Mouse (Mus musculus) testis, postnatal 14 days (tissue): ENCODE data around the gene Rhd.
"Not testable (repeated sequence)": the region's sequence is repeated elsewhere in the genome, so short reads cannot be mapped to it uniquely, and the experiment has no call there.

Source experiments
- DNase-seq: peaks from one replicate; pipeline ENCODE4 v3.0.0; 2021; ENCODE audit warnings: low spot score

The Rhd gene

DNA sequence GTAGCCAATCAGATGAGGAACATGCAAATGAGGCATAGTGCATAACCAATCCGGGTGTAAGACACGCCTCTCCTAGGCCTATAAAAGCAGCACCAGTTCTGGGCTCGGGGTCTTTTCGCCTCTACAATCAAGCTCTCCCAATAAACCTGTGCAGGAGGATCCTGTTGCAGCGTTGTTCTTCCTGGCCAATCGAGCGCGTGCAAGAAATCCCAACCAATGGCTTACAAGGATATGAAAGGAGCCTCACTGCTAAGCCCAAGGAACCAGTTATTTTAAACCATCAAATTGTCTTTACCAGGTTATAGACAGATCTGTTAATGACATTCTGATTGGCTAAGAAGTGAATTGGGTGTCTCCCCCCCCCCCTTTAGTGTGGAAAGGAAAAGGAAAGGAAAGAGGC lies 47.1 kb downstream of the Rhd start:
- not testable (repeated sequence) for DNase-seq

DNA sequence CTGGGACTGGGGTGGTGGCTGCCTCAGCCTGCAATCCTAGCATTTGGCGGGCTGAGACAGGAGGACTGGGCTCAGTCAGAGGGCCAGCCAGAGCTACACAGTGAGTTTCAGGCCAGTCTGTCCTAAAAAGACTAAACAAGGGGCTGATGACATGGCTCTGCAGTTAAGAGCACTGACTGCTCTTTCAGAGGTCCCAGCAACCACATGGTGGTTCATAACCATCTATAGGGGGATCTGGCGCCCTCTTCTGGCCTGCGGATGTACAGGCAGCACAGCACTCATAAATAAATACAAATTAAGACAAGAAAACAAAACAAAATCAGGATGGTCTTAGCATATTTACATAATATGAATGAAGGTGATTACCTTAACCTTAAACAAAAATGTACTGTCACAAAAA lies 49.1 kb downstream of the Rhd start:
- DNase-seq, result peak; percentile 55

DNA sequence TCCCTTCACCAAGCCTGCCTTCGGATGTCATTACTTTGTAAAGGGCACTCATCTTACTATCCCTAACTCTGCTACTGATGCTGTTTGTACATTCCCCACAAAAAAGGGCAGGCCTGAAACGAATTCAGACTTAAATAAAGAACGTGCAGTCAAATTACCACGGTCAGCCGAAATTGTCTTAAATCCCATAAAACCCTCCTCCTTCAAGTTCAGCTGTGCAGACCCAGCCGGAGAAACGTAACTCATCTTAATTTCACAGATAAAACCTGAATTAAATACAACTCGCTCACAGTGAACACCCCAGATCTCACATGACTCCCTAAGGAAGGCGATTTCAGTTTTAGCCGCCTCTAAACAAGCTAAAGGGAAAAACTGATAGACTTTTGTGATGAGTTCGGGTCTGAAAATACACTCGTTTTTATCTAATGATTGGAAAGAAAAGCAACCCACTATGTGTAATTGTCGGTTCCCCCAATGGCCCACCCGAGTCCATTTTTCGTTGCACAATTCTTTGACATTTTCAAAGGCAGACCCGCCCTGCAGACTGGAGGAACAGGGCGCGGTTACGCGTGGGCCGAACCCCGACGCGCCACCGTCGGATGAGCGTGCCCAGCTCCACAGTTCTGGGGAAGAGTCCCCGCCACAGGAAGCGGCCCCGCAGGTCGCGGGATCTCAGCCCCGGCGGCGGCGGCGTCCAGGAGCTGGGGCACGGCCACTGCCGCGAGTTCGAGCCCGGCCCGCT lies 50.0 kb downstream of the Rhd start:
- no peak for DNase-seq

DNA sequence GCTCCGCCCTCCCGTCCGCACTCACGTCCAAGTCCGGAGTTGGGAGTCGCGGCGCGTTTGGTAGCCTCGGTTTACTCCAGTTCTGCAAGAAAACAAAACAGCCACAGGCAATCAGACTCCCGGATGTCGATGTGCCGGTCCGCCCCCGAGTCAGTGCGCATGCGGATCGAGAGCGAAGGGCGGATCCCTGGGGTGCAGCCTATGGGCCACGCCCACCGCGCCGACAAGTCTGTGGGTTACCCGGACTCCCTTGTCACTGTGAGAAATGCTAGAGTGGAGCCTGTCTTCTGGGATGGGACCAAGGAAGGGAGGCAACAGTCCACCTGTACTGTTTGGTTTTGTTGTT lies 50.5 kb downstream of the Rhd start, which contains the start of gene Tmem50a:
Tmem50a (minus strand) TSS at position 161 of the 346 bp plus-strand sequence.
- DNase-seq, result peak; percentile 91

DNA sequence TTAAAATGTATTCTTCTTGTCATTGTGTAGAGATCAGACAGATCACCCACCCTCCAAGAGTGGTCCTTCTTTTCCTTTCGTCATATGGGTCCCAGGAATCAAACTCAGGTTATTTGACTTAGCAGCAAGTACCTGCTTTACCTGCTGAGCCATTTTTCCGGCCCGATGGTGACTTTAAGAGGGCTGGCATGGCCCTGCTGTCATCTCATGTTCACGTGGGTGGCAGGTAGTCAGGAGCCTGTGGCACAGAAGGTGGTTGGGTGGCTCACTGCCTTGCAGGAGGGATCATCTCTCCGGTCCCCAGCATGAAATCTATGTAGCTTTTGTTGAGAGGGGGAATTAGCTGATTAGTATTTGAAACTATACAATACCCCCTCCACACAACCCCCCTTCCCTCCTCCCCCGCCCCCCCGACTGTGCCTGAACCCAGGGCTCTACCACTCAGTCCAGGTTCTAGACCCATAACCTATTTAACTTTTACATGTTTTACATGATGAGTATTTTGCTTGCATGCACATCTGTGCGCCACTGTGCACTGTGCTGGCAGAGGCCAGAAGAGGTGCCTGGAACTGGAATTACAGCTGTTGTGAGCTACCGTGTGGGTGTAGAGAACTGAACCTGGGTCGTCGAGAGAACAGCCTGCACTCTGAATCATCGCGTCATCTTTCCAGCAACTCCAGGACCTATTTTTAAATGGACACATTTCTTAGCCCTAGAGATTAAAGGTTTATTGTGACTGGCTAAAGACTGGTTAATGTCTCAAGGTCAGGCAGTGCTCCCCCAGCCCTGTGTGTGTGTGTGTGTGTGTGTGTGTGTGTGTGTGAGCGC lies 51.1 kb downstream of the Rhd start:
- no peak for DNase-seq

DNA sequence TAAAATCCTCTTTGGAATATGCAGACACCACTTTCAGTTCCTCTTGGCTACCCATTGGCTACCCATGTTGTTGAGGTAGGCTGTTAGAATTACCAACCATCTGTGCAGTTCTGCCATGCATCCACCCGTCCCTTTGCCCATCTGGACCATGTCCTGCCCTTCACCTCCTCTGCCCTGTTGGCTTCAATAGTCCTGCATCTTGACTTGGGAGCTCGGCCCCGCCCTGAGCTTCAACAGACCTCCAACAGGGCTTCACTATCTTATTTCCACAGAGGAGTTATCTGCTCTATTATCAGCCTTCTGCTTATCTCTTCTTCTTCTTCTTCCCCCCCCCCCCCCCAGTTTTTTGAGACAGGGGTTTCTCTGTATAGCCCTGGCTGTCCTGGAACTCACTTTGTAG lies 52.9 kb downstream of the Rhd start:
- DNase-seq, result no peak

DNA sequence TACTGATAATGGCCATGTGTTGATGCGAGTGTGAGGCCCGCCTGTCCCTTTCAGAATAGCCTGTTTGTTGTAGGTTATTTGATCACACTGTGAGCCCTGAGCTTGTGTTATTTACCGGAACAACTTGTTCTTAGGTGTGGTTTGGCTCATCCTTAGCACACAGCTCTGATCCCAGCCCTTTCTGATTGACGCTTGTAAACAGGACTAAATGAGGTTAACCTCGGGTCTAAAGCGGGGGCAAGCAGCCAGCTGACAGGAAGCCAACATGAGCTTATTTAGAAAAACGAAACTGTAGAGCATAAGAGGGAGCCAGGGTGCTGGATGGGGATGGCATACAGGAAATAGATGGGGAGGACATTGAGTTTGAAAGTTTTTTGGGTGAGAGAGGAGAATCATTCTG lies 54.0 kb downstream of the Rhd start:
- peak; percentile 47 for DNase-seq

DNA sequence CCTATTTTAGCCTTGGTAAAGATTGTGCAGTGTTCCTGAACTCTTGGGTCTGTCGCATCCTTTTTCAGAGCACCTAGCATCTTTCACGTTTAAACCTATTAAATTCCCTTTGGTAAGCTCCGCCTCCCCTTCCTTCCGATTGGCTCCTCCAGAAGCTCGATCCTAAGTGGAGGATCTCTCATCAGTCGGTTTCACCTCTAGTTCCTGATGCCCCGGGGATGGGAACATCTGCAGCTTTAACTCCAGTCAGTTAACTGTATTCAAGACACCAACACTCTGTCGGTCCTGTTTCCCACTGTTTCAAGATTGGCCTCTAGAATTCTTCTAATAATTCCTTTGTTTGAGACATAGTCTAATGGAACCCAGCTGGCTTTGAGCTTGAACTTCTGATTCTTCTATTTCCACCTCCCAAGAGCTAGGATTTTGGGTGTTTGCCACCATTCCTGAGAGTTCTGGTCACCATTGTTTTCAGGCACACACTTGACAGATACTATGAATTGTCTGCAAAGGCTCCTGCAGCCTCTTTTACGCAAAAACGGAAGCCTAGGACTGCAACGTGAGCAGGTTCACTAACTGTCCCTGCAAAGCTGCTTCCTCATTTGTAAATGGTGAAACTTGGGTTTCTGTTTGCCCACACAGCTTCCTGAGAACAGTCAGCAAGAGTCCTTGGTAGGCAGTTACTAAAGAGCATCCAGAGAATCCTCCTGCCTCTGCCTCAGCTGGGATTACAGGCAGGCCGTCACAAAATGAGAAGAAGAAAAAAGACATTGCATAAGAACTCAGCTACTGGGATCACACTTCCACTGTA lies 55.6 kb downstream of the Rhd start:
- DNase-seq, result no peak

DNA sequence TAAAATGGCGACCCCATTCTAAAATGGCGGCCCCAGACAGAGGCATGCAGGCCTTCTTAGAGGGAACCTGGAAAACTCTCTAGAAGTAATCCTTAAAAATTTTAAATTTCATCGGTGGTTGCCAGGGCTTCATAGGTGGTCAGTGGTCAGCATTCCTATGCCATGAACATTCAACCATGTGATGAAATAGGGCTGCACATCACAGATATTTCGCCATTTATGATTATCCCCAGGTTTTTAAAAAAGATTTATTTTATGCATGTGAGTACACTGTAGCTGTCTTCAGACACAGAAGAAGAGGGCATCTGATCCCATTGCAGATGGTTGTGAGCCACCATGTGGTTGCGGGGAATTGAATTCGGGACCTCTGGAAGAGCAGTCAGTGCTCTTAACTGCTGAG lies 56.3 kb downstream of the Rhd start:
- DNase-seq, result no peak

DNA sequence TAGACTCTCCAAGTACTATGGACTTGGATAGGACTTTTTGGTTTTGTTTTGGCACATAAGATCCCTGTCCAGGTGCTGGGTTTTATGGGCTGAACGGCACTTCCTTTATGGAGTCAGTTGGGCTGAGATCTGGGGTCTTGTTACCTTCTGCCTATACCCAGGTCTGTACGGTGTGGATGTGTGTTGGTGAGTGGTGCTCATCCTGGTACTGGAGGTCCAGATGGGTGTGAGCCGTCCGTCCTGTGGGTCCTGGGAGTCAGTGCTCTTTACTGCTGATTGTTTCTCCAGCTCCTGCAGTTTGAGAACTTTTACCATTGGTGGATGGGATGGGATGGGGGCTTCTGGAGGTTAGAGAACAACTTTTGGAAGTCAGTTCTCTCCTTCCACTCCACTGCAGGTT lies 57.4 kb downstream of the Rhd start:
- no peak for DNase-seq

DNA sequence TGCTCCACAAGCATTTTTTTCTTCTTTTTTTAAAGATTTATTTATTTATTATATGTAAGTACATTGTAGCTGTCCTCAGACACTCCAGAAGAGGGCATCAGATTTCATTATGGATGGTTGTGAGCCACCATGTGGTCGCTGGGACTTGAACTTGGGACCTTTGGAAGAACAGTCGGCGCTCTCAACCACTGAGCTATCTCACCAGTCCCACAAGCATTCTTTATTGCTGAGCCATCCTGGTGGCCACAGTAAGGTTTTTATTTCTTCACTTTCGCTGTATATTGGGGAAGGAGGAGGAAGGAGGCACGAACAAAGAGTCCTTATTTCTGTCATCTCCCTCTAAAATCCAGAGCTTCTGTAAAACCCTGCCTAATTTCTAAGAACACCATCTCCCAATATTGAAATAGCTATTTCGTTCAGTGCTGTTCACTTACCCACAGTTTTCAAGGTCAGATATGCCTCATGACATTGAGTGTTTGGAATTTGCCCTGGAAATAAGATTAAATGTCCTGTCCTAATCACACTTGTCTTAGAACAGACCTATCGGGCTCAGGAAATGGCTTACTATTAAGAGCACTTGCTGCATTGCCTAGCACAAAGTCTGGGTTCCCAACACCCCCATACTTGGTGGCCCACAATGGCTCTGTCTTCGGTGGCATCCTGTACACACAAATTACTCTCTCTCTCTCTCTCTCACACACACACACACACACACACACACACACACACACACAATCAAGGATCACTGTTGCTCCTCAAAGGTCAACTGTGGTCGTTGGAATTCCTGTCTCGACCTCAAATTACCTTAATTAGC lies 58.0 kb downstream of the Rhd start:
- no peak for DNase-seq

DNA sequence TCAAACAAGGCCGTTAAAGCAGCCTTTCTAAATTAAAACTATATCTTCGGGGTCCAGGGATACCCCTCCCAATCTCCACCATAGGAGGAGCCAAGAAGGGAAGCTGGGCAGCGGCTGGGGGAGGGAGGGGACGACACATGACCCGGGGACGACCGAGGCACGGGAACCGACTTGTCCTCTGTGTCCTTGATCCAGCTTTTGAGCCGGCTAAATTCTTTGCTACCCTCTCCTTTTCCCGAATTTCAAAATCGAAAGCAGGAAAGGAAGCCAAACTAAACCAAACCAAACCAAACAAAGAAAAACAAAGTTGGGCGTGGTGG lies 58.5 kb downstream of the Rhd start:
- peak; percentile 72 for DNase-seq

DNA sequence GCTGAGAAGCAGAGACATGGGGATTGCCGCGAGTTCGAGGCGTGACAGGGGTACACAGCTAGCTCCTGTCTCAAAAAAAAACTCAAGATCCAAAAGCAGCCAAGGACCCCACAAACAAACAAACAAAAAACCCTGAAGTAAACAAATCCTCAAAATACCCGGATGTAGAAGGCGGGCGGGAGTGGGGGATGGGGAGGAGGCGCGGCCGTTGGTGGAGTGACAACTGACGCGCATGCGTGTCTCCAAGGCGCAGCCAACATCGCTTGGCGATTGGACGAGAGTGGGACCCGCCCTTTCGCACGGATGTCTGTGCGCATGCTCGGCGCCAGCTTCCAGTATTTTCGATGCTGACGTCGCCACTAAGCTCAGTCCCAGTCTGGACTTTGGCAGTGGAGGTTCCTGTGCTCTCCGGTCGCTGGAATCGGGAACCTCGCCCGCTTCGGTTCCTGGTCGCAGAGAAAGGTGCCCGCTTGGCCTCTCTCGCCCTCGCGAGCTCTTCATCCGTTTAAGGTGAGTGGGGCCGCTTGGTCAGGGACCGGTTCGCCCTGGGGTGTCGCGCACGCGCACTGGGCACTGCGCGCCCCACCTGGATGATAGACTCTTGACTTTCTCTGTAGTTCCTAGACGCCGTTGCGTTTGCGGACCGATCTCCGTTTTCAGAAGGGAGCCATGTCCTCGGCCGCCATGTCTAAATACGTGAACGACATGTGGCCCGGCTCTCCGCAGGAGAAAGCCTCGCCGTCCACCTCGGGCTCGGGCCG lies 59.1 kb downstream of the Rhd start, which contains the start of gene Rsrp1:
Rsrp1 (plus strand) TSS at position 335 of the 761 bp plus-strand sequence.
- DNase-seq, result peak; percentile 98

DNA sequence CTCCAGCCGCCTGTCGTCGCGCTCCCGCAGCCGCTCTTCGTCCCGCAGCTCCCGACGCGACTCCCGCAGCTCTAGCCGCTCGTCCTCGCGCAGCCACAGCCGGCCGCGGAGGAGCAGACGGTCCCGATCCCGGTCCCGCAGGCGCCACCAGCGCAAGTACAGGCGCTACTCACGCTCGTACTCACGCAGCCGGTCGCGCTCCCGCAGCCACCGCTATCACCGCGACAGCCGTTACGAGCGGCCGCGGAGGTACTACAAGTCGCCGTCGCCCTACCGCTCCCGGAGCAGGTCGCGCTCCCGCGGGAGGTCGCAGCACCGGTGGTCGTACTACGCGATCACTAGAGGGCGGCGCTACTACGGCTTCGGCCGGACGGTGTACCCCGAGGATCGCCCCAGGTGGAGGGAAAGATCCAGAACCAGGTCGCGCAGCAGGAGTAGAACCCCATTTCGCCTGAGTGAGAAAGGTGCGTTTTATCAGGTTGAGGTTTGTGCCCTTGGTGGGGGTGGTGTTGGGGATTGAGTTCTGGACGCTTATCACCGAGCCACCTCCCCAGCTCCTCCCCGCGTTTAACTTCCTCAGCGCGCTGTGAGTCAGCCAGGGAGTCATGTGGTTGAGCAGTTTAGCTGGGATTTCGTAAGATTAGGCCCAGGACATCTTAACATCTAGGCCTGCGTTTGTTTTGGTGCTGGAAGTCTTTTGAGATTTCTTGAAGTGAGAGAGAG lies 59.8 kb downstream of the Rhd start:
- DNase-seq, result peak; percentile 64

DNA sequence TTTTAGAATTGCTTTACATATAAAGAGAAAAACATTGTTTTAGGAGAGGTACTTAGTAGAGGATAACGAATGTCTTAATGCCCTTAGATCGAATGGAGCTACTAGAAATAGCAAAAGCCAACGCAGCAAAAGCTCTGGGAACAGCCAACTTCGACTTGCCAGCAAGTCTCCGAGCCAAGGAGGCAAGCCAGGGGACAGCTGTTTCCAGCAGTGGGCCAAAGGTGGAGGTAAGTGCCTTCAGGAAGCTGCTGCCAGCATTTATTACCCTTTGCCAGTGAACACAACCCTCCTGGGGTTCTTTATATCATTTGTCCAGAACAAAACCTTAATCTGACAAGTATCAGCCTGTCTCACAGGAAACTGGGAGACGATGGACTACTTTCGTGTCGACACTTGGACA lies 60.9 kb downstream of the Rhd start:
- DNase-seq, result no peak

DNA sequence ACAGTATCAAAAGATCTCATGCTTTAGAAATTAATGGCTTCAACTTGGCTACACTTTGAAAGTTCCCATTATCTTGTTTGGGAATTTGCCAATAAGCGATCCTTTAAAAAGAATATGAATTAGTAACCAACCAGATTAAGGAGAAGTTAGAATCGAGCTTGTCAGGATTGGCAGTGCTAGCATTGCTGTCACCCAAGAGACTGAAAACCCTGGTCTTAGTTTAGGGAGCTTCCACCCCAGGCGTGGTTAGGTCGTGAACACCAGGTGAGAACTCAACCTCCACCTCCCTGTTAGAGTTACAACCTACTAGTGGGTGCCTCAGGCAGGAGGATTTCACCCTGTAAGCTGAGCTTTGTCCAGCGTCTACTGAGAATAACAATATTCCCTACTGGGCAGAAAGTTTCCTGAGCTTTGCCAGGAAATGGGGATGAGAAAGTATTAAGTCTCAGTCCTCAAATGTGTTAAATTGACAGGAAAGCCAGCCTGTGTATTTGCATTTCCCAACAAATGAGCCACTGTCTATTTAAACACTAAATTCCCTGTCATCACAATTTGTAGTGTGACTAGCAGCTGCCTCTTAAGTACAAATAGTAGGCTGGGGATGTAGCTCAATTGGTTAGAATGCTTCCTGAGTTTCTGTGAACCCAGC lies 63.6 kb downstream of the Rhd start:
- no peak for DNase-seq

DNA sequence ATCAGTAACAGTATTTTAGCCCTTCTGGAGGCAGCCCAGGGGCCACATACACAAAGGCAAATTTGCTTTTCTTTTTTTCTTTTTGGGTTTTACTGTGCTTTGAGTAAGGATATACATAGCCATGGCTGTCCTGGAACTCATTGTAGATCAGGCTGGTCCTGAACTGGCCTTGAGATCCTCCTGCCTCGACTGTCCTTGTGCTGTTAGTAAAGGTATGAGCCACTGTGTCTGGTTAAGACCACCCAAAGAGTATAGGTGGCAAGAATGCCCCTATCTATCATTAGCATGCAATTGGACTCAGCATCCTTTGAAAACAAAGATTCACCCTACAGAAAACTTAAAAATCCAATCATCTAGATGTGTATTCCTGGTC lies 64.1 kb downstream of the Rhd start:
- no peak for DNase-seq

DNA sequence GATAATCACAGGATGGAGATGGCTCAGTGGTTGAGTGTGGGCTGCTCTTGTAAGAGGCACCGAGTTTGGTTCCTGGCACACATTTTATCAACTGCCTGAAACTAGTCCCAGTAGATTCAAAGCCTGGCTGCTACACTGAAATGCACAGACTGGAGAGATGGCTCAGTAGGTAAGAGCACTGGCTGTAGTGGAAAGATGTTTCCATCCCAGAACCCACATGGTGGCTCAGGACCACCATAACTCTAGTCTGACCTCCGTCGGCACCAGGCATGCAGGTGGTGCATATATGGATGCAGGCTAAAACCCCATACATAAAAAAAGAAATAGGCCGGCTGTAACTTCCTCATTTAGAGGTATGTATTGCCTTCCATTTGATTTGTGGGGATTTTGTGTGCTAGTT lies 65.2 kb downstream of the Rhd start:
- DNase-seq, result no peak

DNA sequence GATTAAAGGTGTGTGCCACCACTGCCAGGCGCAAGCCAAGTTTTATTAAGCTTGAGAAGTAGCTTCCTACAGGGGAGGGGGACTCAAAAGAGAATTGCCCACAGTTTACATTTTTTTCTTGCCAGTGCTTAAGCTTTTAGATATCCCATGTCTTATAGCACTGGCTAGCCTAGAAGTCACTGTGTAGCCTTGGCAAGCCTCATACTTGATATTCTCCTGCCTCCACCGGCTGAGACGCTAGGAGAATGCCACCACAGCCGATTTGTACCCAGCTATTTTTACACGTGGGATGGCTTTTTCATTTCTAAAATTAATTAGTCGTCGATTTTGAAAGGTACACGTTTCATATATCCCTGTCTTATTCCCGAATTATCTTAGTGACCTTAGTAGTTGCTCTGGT lies 65.9 kb downstream of the Rhd start:
- no peak for DNase-seq
